Mouse (Mus musculus): ENCODE measurements around the gene E2f2.
A peak's percentile ranks its signal among the peaks of the same experiment; 100 is the strongest.

E2f2 gene

GRCm38 (mm10) chr4:136172011-136172541 is at the start of gene E2f2:
E2f2 (plus strand) TSS chr4:136172394.
- DNase-seq (ENCODE audit: low spot score): no peak

DNA sequence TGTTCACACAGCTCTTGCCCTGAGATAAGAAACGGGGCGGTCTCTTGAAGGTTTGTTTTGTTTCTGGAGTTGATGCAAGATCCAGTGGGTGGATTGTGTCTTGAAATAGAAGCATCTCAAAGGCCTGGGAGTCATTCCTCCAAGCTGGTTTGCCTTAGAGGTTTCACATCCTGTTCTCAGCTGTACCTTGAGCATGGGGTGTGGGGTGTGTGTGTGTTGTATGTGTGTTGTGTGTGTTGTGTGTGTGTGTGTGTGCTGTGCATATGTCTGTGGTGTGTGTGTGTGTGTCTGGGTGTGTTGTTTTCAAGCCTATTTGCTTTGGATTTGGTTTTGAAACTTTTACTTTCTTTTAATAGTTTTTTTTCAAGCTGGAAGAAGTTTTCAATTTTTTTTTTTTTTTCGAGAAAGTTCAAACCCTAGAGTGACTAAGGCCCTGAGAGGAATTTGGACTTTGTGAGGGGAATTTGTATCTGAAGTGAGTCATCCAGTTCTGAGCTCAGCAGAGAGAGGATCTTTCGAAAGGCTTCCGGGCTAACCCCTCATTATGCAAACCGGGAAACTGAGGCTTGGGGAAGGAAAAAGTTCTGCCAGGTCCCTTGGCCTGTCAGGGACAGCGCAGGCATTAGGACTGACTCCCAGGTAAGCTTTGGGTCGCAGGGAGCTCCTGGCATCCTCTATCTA is 48.9 kb upstream of the E2f2 start:
- DNase-seq (ENCODE audit: low spot score): peak; percentile 45

- DNase-seq (ENCODE audit: low spot score): no peak
Observed at GRCm38 (mm10) chr4:136123792-136124161, 48.4 kb upstream of the E2f2 start.

DNA sequence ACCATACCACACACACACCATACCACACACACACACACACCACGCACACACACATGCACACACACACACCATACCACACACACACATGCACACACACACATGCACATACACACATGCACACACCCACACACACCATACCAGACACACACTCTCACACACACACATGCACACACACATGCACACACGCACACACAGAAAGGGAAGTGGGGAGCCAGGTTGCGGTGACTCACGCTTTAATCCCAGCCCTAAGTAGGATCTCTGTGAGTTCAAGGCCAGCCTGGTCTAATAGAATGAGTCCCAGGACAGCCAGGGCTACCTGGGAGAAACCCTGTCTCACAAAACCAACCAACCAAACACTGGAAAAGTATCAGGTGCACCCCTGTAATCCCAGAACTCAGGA is 47.6 kb upstream of the E2f2 start:
- DNase-seq (ENCODE audit: low spot score): no peak

DNA sequence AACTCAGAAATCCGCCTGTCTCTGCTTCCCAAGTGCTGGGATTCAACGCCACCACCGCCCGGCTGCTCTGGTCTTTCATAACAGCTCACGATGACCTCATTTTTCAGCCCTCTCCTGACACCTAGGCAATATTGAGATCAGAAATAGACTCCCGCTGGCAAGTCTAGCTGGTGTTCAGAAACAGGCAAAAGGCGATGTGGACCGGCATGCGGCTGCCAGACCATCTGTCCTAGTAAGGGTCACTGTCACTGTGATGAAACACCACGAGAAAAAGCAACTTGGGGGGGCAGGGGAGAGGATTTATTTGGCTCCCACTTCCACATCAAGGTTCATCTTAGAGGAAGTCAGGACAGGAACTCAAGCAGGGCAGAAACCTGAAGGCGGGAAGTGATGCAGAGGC is 46.7 kb upstream of the E2f2 start:
- no peak for DNase-seq (ENCODE audit: low spot score)

GRCm38 (mm10) chr4:136126019-136126418 is 46.2 kb upstream of the E2f2 start:
- no peak for DNase-seq (ENCODE audit: low spot score)

- no peak for DNase-seq (ENCODE audit: low spot score)
Observed at GRCm38 (mm10) chr4:136127670-136128069, 44.5 kb upstream of the E2f2 start.

DNA sequence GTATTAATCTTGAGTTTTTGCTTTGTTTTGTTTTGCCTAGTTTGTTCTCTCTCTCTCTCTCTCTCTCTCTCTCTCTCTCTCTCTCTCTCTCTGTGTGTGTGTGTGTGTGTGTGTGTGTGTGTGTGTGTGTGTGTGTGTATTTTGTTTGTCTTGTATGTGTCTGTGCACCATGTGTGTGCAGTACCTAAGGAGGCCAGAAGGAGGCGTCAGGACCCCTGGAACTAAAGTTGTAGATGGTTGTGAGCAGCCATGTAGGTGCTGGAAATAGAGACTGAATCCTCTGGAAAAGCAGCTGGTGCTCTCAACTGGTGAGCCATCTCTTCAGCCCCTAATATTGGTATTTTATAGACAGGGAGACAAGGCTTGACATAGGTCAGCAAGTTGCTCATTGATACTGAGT is 42.4 kb upstream of the E2f2 start:
- no peak for DNase-seq (ENCODE audit: low spot score)

- DNase-seq (ENCODE audit: low spot score): peak; percentile 76
Observed at GRCm38 (mm10) chr4:136133801-136134200, 38.4 kb upstream of the E2f2 start.

GRCm38 (mm10) chr4:136134418-136134977 is 37.7 kb upstream of the E2f2 start:
- DNase-seq (ENCODE audit: low spot score): no peak

GRCm38 (mm10) chr4:136134978-136135873 is 37.0 kb upstream of the E2f2 start:
- peak; percentile 45 for DNase-seq (ENCODE audit: low spot score)

GRCm38 (mm10) chr4:136135874-136136728 is 36.1 kb upstream of the E2f2 start:
- DNase-seq (ENCODE audit: low spot score): no peak

DNA sequence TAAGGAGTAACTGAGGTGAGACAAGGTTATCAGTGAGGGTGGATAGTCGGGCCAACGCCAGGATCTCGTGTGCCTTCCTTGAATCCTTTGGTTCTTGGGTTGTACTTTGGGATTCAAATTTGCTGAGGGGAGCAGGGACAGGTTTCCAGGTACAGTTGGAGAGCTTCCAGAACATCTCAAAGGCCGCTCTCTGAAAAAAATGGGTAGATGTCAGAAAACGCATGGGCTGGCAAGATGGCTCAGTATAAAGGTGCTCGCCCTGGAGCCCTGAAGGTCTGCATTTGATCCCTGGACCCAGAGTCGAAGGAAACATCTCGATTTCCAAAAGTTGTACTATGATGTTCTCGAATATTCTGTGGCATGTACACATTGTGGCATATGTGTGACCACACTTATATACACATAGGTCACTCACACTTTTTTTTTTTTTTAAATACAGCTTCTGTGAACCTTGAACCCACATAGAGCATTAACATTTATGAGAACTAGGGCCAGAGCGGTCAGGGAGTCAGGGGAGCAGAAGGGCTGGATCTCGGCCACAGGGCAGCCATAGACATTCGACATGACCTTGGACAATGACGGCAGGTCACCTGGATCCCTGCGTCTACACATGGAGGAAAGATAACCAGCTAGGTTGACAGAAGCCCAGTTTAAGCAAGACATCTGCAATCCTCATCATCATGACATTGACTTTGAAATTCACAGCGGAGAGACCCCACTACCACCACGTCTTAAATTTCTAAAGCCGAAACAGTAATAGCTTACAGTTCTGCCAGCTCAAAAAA is 32.7 kb upstream of the E2f2 start:
- DNase-seq (ENCODE audit: low spot score): peak; percentile 36

GRCm38 (mm10) chr4:136140327-136141250 is 31.6 kb upstream of the E2f2 start:
- peak; percentile 94 for DNase-seq (ENCODE audit: low spot score)

DNA sequence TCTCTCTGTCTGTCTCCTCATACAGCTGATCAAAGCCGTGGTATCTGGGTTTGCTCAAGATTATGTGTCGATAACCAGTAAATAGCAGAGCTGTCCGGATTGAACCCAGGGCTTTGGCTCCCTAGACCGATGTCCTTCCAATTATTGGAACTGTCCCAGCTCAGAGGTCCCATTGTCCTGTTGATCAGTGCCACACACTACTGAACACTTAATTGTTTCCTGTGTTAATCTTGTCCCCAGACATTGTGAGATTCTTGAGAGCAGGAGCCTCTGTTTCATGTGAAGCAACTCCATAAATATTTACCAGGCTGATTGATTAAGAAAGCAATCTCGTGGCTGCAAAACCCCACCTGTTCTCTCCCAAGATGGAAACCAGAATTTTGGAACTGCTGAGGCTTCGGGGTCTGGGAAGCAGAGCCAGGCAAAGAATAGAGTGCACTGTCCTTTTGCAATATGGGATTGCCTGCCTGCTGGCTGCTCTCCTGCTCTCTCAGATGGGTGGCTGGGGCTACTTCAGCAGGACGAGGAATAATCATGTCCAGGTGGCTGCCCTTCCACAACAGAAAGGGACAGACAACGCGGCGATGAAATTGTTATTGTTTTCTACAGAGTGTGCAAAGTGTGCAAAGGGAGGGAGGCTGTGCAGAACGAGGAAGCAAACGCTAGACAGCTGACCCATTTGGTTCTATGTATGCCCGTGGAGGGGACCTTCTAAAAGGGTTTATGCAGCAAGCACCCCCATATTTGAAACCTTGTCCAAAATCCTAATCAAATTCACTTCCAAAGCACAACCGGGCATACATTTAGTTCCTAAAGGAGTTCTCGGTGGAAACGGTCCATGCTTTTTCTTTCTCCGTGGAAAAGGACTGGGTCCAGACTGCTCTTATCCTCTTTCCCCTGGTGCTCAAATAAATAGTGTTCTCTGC is 29.7 kb upstream of the E2f2 start:
- DNase-seq (ENCODE audit: low spot score): no peak

DNA sequence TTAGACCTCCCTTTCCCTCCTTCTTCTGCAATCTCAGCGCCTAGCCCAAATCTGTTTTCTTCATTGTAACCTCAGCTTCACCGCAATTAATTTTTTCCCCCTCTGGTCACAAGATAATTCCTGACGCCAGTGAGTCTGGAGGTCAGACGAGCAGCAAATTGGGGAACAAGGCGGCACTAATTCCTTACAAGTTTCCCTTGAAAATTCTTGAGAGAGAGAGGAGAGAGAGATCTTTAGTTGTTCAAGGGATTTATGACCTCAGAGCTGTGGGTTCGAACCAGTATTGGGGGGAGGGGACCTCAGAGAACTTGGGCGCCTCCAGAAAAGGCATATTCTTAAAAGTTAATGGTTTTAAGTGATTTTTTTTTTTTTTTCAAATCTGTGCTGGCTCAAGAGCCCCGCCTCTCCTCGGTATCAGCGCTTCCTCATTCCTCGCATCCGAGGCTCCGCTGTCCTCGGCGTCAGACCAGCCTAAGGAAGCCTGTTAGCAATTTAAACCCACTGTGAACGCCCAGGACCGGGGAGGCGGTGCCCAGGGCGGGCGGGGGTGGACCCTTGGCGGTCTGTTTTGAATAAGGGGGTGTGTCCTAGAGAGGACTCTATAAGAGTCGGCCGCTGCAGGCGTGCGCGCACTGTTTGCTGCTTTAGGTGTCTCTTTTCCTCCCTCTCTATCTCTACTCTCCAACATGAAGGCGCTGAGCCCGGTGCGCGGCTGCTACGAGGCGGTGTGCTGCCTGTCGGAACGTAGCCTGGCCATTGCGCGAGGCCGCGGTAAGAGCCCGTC is 28.8 kb upstream of the E2f2 start, which contains the start of gene Id3:
Id3 (plus strand) TSS at position 305 of the 784 bp plus-strand sequence.
- peak; percentile 95 for DNase-seq (ENCODE audit: low spot score)

DNA sequence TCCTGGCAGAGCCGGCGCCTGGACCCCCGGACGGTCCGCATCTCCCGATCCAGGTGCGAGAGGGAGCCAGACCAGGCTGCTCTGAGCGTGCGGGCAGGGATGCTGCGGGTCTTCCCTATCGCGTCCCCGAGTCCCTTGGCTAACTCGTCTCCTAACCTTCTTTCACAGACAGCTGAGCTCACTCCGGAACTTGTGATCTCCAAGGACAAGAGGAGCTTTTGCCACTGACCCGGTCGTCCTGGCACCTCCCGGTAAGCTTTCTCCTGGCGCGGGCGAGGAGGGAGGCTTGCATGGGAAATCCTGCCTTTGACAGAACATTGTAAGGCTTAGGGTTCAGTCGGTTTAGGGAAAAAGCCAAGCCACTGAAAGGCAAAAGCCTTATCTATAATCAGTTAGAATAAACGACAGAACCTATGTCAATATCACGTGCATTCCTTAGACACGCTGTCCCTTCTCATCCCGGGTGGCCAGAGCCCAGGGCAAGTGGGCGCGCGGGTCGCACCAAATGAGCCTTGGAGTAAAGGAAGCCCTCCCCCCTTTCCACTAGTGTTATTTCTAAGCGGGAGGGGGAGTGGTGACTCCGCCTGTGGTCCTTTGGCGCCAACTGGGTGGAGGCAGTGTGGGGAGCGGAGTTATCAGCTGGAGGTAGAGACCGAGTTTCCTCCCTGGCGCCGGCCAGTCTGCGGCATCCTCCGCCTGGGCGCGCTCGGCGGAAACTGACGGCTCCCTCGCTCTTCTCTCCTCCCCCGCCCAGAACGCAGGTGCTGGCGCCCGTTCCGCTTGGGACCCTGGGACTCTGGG is 27.9 kb upstream of the E2f2 start:
- peak; percentile 77 for DNase-seq (ENCODE audit: low spot score)

Data from ovary, adult 18-20 months (tissue).